Mouse (Mus musculus): ENCODE results near the gene Lrrc41. TPM values are rescaled to one million over a fixed set of nuclear protein-coding genes. Genes with fewer than 3 reads are reported as not detected.

Lrrc41 gene
- polyA plus RNA-seq, 1 experiment from 2014 or later, result 72.1 TPM

GRCm38 (mm10) chr4:116140801-116141574 lies 65.9 kb downstream of the Lrrc41 start:
- H3K4me2 ChIP-seq (ENCODE audit: low read length), result no peak overlapping the region
- ATAC-seq, result no peak
- no peaks in the 10 kb centered on the region for H3K36me3 ChIP-seq (ENCODE audit: control insufficient read depth, insufficient read depth, low read length)
- no peaks in the 10 kb centered on the region for H3K27me3 ChIP-seq (replicated peaks; ENCODE audit: control insufficient read depth, insufficient read depth, low read length)
- H3K4me3 ChIP-seq (ENCODE audit: low read length), result no peak overlapping the region
- H3K9ac ChIP-seq (ENCODE audit: low read depth, low read length), result no peak overlapping the region
- no peak overlapping the region for H3K27ac ChIP-seq (ENCODE audit: low read depth, low read length)
- 78% methylated on average over 7 of the region's 7 CpGs for WGBS
- H3K4me1 ChIP-seq (ENCODE audit: control insufficient read depth, insufficient read depth, low read depth, low read length), result peaks cover 5% of the 10 kb centered on the region; the same call in 1 of the 2 replicates
- H3K9me3 ChIP-seq (ENCODE audit: control insufficient read depth, low read length), result no peaks in the 10 kb centered on the region

GRCm38 (mm10) chr4:116141736-116142135 lies 66.7 kb downstream of the Lrrc41 start:
- H3K9ac ChIP-seq (ENCODE audit: low read depth, low read length), result no peak overlapping the region
- no peaks in the 10 kb centered on the region for H3K27me3 ChIP-seq (replicated peaks; ENCODE audit: control insufficient read depth, insufficient read depth, low read length)
- H3K4me3 ChIP-seq (ENCODE audit: low read length), result no peak overlapping the region
- no peaks in the 10 kb centered on the region for H3K36me3 ChIP-seq (ENCODE audit: control insufficient read depth, insufficient read depth, low read length)
- no peak overlapping the region for H3K27ac ChIP-seq (ENCODE audit: low read depth, low read length)
- ATAC-seq, result no peak
- H3K9me3 ChIP-seq (ENCODE audit: control insufficient read depth, low read length), result no peaks in the 10 kb centered on the region
- H3K4me1 ChIP-seq (ENCODE audit: control insufficient read depth, insufficient read depth, low read depth, low read length), result peaks cover 5% of the 10 kb centered on the region; the same call in 1 of the 2 replicates
- H3K4me2 ChIP-seq (ENCODE audit: low read length), result no peak overlapping the region
- WGBS, result 89% methylated on average over 1 of the region's 1 CpGs

GRCm38 (mm10) chr4:116142269-116142668 lies 67.2 kb downstream of the Lrrc41 start:
- Histone ChIP-seq H3K4me2 (ENCODE audit: low read length) (no peak overlapping the region), H3K27ac (ENCODE audit: low read depth, low read length) (no peak overlapping the region), H3K4me3 (ENCODE audit: low read length) (no peak overlapping the region), H3K27me3 (replicated peaks; ENCODE audit: control insufficient read depth, insufficient read depth, low read length) (no peaks in the 10 kb centered on the region), H3K9me3 (ENCODE audit: control insufficient read depth, low read length) (no peaks in the 10 kb centered on the region), H3K9ac (ENCODE audit: low read depth, low read length) (no peak overlapping the region), H3K4me1 (ENCODE audit: control insufficient read depth, insufficient read depth, low read depth, low read length) (peaks cover 5% of the 10 kb centered on the region; the same call in 1 of the 2 replicates), H3K36me3 (ENCODE audit: control insufficient read depth, insufficient read depth, low read length) (no peaks in the 10 kb centered on the region)
- no peak for ATAC-seq
- 65% methylated on average over 7 of the region's 7 CpGs for WGBS

GRCm38 (mm10) chr4:116143317-116143811 lies 68.3 kb downstream of the Lrrc41 start:
- Histone ChIP-seq H3K9ac (ENCODE audit: low read depth, low read length) (no peak overlapping the region), H3K4me3 (ENCODE audit: low read length) (peak overlapping the region; percentile 61), H3K27me3 (replicated peaks; ENCODE audit: control insufficient read depth, insufficient read depth, low read length) (no peaks in the 10 kb centered on the region), H3K27ac (ENCODE audit: low read depth, low read length) (no peak overlapping the region), H3K9me3 (ENCODE audit: control insufficient read depth, low read length) (no peaks in the 10 kb centered on the region), H3K4me1 (ENCODE audit: control insufficient read depth, insufficient read depth, low read depth, low read length) (peaks cover 5% of the 10 kb centered on the region; the same call in 1 of the 2 replicates), H3K36me3 (ENCODE audit: control insufficient read depth, insufficient read depth, low read length) (no peaks in the 10 kb centered on the region), H3K4me2 (ENCODE audit: low read length) (peak overlapping the region; percentile 94)
- 20% methylated on average over 7 of the region's 7 CpGs for WGBS
- peak; percentile 44 for ATAC-seq

GRCm38 (mm10) chr4:116143891-116144717 lies 69.0 kb downstream of the Lrrc41 start:
- Histone ChIP-seq H3K4me1 (ENCODE audit: control insufficient read depth, insufficient read depth, low read depth, low read length) (peaks cover 5% of the 10 kb centered on the region; the same call in 1 of the 2 replicates), H3K27me3 (replicated peaks; ENCODE audit: control insufficient read depth, insufficient read depth, low read length) (no peaks in the 10 kb centered on the region), H3K4me3 (ENCODE audit: low read length) (peak overlapping the region; percentile 61), H3K9me3 (ENCODE audit: control insufficient read depth, low read length) (no peaks in the 10 kb centered on the region), H3K9ac (ENCODE audit: low read depth, low read length) (peak overlapping the region; percentile 68), H3K36me3 (ENCODE audit: control insufficient read depth, insufficient read depth, low read length) (no peaks in the 10 kb centered on the region), H3K4me2 (ENCODE audit: low read length) (peak overlapping the region; percentile 94), H3K27ac (ENCODE audit: low read depth, low read length) (no peak overlapping the region)
- WGBS, result under 1% methylated on average over 39 of the region's 47 CpGs
- ATAC-seq, result peak; percentile 76

Other genes with a start within 250 kb of the Lrrc41 start
- gene Mob3c, start 247.2 kb upstream of the Lrrc41 start, polyA plus RNA-seq (2015; fragmentation: Nextera tagmentation; extraction: Ambion mirVana), result 4.9 and 7.8 TPM in 2 replicates
- 22.3 and 24.9 TPM in 2 replicates for gene Mknk1, start 236.1 kb upstream of the Lrrc41 start, polyA plus RNA-seq (2015; fragmentation: Nextera tagmentation; extraction: Ambion mirVana)
- 0.45 TPM in 1 of 2 replicates, not detected in the other for gene Kncn, start 190.9 kb upstream of the Lrrc41 start, polyA plus RNA-seq (2015; fragmentation: Nextera tagmentation; extraction: Ambion mirVana)
- gene 6430628N08Rik, start 184.6 kb upstream of the Lrrc41 start, polyA plus RNA-seq (2015; fragmentation: Nextera tagmentation; extraction: Ambion mirVana), result 0.41 and 0.44 TPM in 2 replicates
- gene Dmbx1, start 135.3 kb upstream of the Lrrc41 start, polyA plus RNA-seq (2015; fragmentation: Nextera tagmentation; extraction: Ambion mirVana), result 5.8 and 6.8 TPM in 2 replicates
- 23.8 and 27.5 TPM in 2 replicates for gene Faah, start 57.3 kb upstream of the Lrrc41 start, polyA plus RNA-seq (2015; fragmentation: Nextera tagmentation; extraction: Ambion mirVana)
- 11.9 and 12.1 TPM in 2 replicates for gene Nsun4, start 21.4 kb upstream of the Lrrc41 start, polyA plus RNA-seq (2015; fragmentation: Nextera tagmentation; extraction: Ambion mirVana)
- 427 and 492 TPM in 2 replicates for gene Uqcrh, start 198 bp upstream of the Lrrc41 start, polyA plus RNA-seq (2015; fragmentation: Nextera tagmentation; extraction: Ambion mirVana)
- 7.6 and 9.1 TPM in 2 replicates for gene Rad54l, start 48.4 kb downstream of the Lrrc41 start, polyA plus RNA-seq (2015; fragmentation: Nextera tagmentation; extraction: Ambion mirVana)
- gene Pomgnt1, start 48.6 kb downstream of the Lrrc41 start, polyA plus RNA-seq (2015; fragmentation: Nextera tagmentation; extraction: Ambion mirVana), result 68.2 and 72.1 TPM in 2 replicates
- gene Lurap1, start 76.1 kb downstream of the Lrrc41 start, polyA plus RNA-seq (2015; fragmentation: Nextera tagmentation; extraction: Ambion mirVana), result 3.3 and 3.7 TPM in 2 replicates
- gene Tspan1, start 92.3 kb downstream of the Lrrc41 start, polyA plus RNA-seq (2015; fragmentation: Nextera tagmentation; extraction: Ambion mirVana), result 0.11 and 0.63 TPM in 2 replicates
- not detected in 2 replicates for gene 1700042G07Rik, start 98.1 kb downstream of the Lrrc41 start, polyA plus RNA-seq (2015; fragmentation: Nextera tagmentation; extraction: Ambion mirVana)
- not detected in 2 replicates for gene Gm49337, start 98.1 kb downstream of the Lrrc41 start, polyA plus RNA-seq (2015; fragmentation: Nextera tagmentation; extraction: Ambion mirVana)
- 47.4 and 57.2 TPM in 2 replicates for gene Pik3r3, start 146.3 kb downstream of the Lrrc41 start, polyA plus RNA-seq (2015; fragmentation: Nextera tagmentation; extraction: Ambion mirVana)

Measured in hindbrain, embryonic 16.5 days (tissue).